8 mouse cellular contexts compared by ENCODE assay signal in the genomic region with DNA sequence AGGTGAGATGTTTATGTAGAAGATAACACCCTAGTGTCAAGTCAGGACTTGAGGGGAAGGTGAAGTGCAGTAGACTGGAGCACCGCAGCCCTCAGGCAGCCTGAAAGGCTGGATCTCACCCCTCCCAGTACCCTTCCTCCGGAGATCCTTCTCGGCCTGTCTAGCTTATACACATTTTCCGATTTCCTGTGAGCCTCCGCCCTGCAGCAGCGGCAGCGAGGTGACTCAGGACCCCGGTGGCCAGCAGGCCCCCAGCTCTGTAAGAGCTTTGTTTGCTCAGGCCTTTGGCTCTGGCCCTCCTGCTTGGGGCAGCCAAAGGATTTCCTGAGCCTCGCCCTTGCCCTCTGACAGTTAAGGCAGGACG. TPM values are rescaled to one million over a fixed set of nuclear protein-coding genes. Genes with fewer than 3 reads are reported as not detected.
A peak's percentile ranks its signal among the peaks of the same experiment; 100 is the strongest.
DNase-seq lines count a peak whose midpoint lies in the region; ATAC-seq and TF ChIP-seq lines count a peak whose summit lies in the region.

No protein-coding gene starts in this region.

- H3K27me3 ChIP-seq in heart, adult 2 months (ENCODE audit: control insufficient read depth, insufficient read depth, low read length) = no peaks in the 10 kb centered on the region
- H3K27me3 ChIP-seq in kidney, embryonic 15.5 days = no peaks in the 10 kb centered on the region

- H3K79me2 ChIP-seq in heart, adult 2 months (replicated peaks; ENCODE audit: control insufficient read depth, insufficient read depth, low read length) = no peaks in the 10 kb centered on the region

- 29% methylated on average over 10 of the region's 10 CpGs for WGBS in heart, adult 2 months
- 12% methylated on average over 10 of the region's 10 CpGs for WGBS in kidney, embryonic 15.5 days

- no peaks in the 10 kb centered on the region for H3K9me3 ChIP-seq in kidney, embryonic 15.5 days (replicated peaks)

- 0 out of 2 replicates have a peak, but pooled peaks have one; percentile 11 for TF ChIP-seq EP300 in heart, adult 2 months (IDR thresholded peaks at IDR 0.05; ENCODE audit: insufficient read depth, low read depth, low read length)

- H3K36me3 ChIP-seq in heart, adult 2 months (ENCODE audit: control insufficient read depth, insufficient read depth, low read length) = no peaks in the 10 kb centered on the region
- peaks cover 12% of the 10 kb centered on the region for H3K36me3 ChIP-seq in kidney, embryonic 15.5 days

- peak overlapping the region; percentile 28; the same call in 1 of the 2 replicates for H3K9ac ChIP-seq in heart, adult 2 months (ENCODE audit: low read depth, low read length)
- peak overlapping the region; percentile 78 for H3K9ac ChIP-seq in kidney, embryonic 15.5 days

- peaks cover 5% of the 10 kb centered on the region for H3K4me1 ChIP-seq in heart, adult 2 months (ENCODE audit: control insufficient read depth, insufficient read depth, low read length)
- peaks cover 14% of the 10 kb centered on the region for H3K4me1 ChIP-seq in kidney, embryonic 15.5 days

- TF ChIP-seq POLR2A in heart, adult 2 months (IDR thresholded peaks at IDR 0.05; ENCODE audit: insufficient read depth, low read depth, low read length) = 0 out of 2 replicates have a peak, but pooled peaks have one; percentile 17

- H3K27ac ChIP-seq in heart, adult 2 months = peak overlapping the region; percentile 91
- H3K27ac ChIP-seq in kidney, embryonic 15.5 days = peak overlapping the region; percentile 94

- ATAC-seq in kidney, embryonic 15.5 days (replicated peaks; ENCODE audit: low FRiP score) = no peak; the same call in 1 of the 2 replicates

- intact Hi-C loops in heart, adult 2 months (cut with DNase I) = loop anchor here (1.0 kb wide), 1 partner anchor 15 kb away; the partner anchor contains the start of gene Zdhhc12

- TF ChIP-seq CTCF in heart, adult 2 months (IDR thresholded peaks at IDR 0.05) = no peak

- H3K4me3 ChIP-seq in heart, adult 2 months = peak overlapping the region; percentile 67
- H3K4me3 ChIP-seq in kidney, embryonic 15.5 days (replicated peaks) = peak overlapping the region; percentile 75

- peak; percentile 33 for DNase-seq in kidney, adult 18-20 months
- no peak for DNase-seq in kidney, adult 8-10 months
- peak; percentile 70 to 80 for DNase-seq in heart, adult 2 months
- DNase-seq in lung, postnatal 4 days = peak; percentile 62 to 82
- DNase-seq in urinary bladder, adult 2 months (ENCODE audit: low spot score) = no peak
- DNase-seq in adrenal gland, adult 18-20 months (ENCODE audit: low spot score in 2 of 2) = no peak
- DNase-seq in cerebellum, adult 9-10 months = no peak

- peak overlapping the region; percentile 97 for H3K4me2 ChIP-seq in kidney, embryonic 15.5 days

RNA-seq across cellular contexts. Expression of gene Pkn3, which starts 0.8 kb away (rescaled TPM):
- 10 to 100 TPM in 1 of 2 experiments, 1 to 10 TPM in 1; 8.8 to 10.4 TPM for total RNA-seq in heart, adult 2 months (2021)
- 13.6 and 15.0 TPM in 2 replicates for polyA plus RNA-seq in heart, adult 2 months (2012; rRNA removed)
- 11.5 and 13.2 TPM in 2 replicates for polyA plus RNA-seq in kidney, embryonic 15.5 days (2015; fragmentation: Nextera tagmentation; extraction: Ambion mirVana)
- polyA plus RNA-seq in urinary bladder, adult 2 months (2012; rRNA removed) = 18.6 and 22.3 TPM in 2 replicates
- 1 to 10 TPM; 5.6 to 6.2 TPM for total RNA-seq in adrenal gland, adult 18-20 months (2021)

RNA-seq across cellular contexts. Expression of gene Zdhhc12, which starts 15.1 kb away (rescaled TPM):
- total RNA-seq in heart, adult 2 months (2021) = 1 to 10 TPM; 2.8 to 3.6 TPM
- polyA plus RNA-seq in heart, adult 2 months (2012; rRNA removed) = 10.3 and 15.8 TPM in 2 replicates
- polyA plus RNA-seq in kidney, embryonic 15.5 days (2015; fragmentation: Nextera tagmentation; extraction: Ambion mirVana) = 35.2 and 37.7 TPM in 2 replicates
- polyA plus RNA-seq in urinary bladder, adult 2 months (2012; rRNA removed) = 31.5 and 40.7 TPM in 2 replicates
- total RNA-seq in adrenal gland, adult 18-20 months (2021) = 10 to 100 TPM in 1 of 2 experiments, 1 to 10 TPM in 1; 9.7 to 15.6 TPM

RNA-seq across cellular contexts. Expression of gene Set, which starts 21.2 kb away (rescaled TPM):
- 10 to 100 TPM; 88.7 to 96.7 TPM for total RNA-seq in heart, adult 2 months (2021)
- 21.9 and 36.4 TPM in 2 replicates for polyA plus RNA-seq in heart, adult 2 months (2012; rRNA removed)
- 486 and 529 TPM in 2 replicates for polyA plus RNA-seq in kidney, embryonic 15.5 days (2015; fragmentation: Nextera tagmentation; extraction: Ambion mirVana)
- 114 and 146 TPM in 2 replicates for polyA plus RNA-seq in urinary bladder, adult 2 months (2012; rRNA removed)
- total RNA-seq in adrenal gland, adult 18-20 months (2021) = 100 to 1,000 TPM; 210 to 272 TPM

RNA-seq across cellular contexts. Expression of gene Wdr34, which starts 29.6 kb away (rescaled TPM):
- 1 to 10 TPM; 6.4 TPM for total RNA-seq in heart, adult 2 months (2021)
- 10.3 and 11.6 TPM in 2 replicates for polyA plus RNA-seq in heart, adult 2 months (2012; rRNA removed)
- 34.8 and 40.7 TPM in 2 replicates for polyA plus RNA-seq in kidney, embryonic 15.5 days (2015; fragmentation: Nextera tagmentation; extraction: Ambion mirVana)
- polyA plus RNA-seq in urinary bladder, adult 2 months (2012; rRNA removed) = 17.6 and 18.0 TPM in 2 replicates
- 10 to 100 TPM; 15.9 to 18.3 TPM for total RNA-seq in adrenal gland, adult 18-20 months (2021)

RNA-seq across cellular contexts. Expression of gene Zer1, which starts 46.1 kb away (rescaled TPM):
- total RNA-seq in heart, adult 2 months (2021) = 10 to 100 TPM; 21.9 to 26.6 TPM
- polyA plus RNA-seq in heart, adult 2 months (2012; rRNA removed) = 45.1 TPM in 2 replicates
- polyA plus RNA-seq in kidney, embryonic 15.5 days (2015; fragmentation: Nextera tagmentation; extraction: Ambion mirVana) = 7.2 and 8.6 TPM in 2 replicates
- polyA plus RNA-seq in urinary bladder, adult 2 months (2012; rRNA removed) = 46.2 and 46.5 TPM in 2 replicates
- 10 to 100 TPM; 31.6 to 40.4 TPM for total RNA-seq in adrenal gland, adult 18-20 months (2021)

Comparison
In these comparisons a context has a peak if more than half of its experiments do, and no peak if none do; other contexts are left out.
1. DNase-seq: peak in kidney, adult 18-20 months (single experiment), heart, adult 2 months (2 of 2) and lung, postnatal 4 days (2 of 2); none in kidney, adult 8-10 months (0 of 2), urinary bladder, adult 2 months (single experiment), adrenal gland, adult 18-20 months (0 of 2) and cerebellum, adult 9-10 months (single experiment).